In the genomic region with DNA sequence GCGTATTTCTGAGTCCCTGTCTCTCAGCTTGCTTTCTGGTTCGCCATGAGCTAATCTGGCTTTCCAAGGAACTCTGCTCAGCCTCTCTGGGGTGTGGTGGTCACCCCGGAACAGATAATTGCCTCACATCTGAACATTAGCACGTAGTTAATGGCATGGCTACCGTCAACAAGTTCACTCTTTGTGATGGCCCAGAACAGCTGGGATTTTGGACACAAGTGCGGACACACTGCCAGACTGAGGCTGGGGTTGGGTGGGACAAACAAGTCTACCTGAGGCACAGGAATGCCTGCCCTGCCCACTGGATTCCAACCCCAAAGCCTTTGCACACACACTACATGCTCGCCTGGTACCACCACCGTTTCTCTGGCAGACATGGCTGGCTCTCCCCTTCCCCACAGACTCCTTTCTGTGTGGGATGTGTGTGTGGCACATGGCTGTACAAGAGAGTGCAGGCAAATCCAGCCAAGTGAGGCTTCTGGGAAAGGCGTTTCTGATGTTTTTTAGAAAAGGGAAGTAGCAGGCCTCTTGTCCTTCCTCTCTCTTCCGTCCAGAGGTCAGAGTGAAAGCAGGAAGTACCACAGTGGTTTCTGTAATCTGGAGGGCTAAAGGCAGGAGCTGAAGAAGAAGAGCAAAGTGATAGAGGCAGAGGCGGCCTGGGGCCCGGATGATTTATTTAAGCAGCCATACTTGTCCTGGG, we compare ENCODE assay signal across 15 mouse cellular contexts.
DNase-seq lines count a peak whose midpoint lies in the region; ATAC-seq and TF ChIP-seq lines count a peak whose summit lies in the region.
"Had no signal": no experiment of that assay in that cellular context is flagged by ENCODE, and none has a peak within 500 bp of the region (broad histone marks: within the 10 kb centered on the region; RNA-seq: fewer than 3 reads in every experiment).

No protein-coding gene starts in this region.

- WGBS in lung, embryonic 14.5 days: 66% methylated on average over 12 of the region's 12 CpGs
- 83% methylated on average over 12 of the region's 12 CpGs for WGBS in limb, embryonic 10.5 days

- no peak overlapping the region for H3K9ac ChIP-seq in lung, embryonic 14.5 days
- H3K9ac ChIP-seq: kidney, embryonic 15.5 days had no signal

- H3K27ac ChIP-seq in lung, embryonic 14.5 days (ENCODE audit: low read depth): no peak overlapping the region
- H3K27ac ChIP-seq in limb, embryonic 10.5 days: 0 out of 2 replicates have a peak overlapping the region, but pooled peaks have one; percentile 46

- no peak overlapping the region for H3K4me3 ChIP-seq in lung, embryonic 14.5 days (ENCODE audit: low read depth, low read length)
- H3K4me3 ChIP-seq in limb, embryonic 10.5 days: no peak overlapping the region
- H3K4me3 ChIP-seq: kidney, embryonic 15.5 days had no signal

- no peak for TF ChIP-seq CTCF in lung, embryonic 14.5 days (IDR thresholded peaks at IDR 0.05; ENCODE audit: low read depth)

- no peak for ATAC-seq in lung, embryonic 14.5 days (ENCODE audit: insufficient read depth)

- H3K4me2 ChIP-seq in lung, embryonic 14.5 days: no peak overlapping the region
- H3K4me2 ChIP-seq: kidney, embryonic 15.5 days had no signal

- H3K27me3 ChIP-seq in lung, embryonic 14.5 days (ENCODE audit: insufficient read depth, low read length): no peaks in the 10 kb centered on the region
- peaks cover 9% of the 10 kb centered on the region; the same call in 1 of the 2 replicates for H3K27me3 ChIP-seq in limb, embryonic 10.5 days (ENCODE audit: low read depth, poor library complexity, severe bottlenecking)
- H3K27me3 ChIP-seq: kidney, embryonic 15.5 days; Patski had no signal

- H3K9me3 ChIP-seq in lung, embryonic 14.5 days (ENCODE audit: low read depth, low read length): no peaks in the 10 kb centered on the region
- H3K9me3 ChIP-seq in limb, embryonic 10.5 days (replicated peaks): no peaks in the 10 kb centered on the region
- H3K9me3 ChIP-seq: kidney, embryonic 15.5 days had no signal

- no peaks in the 10 kb centered on the region for H3K36me3 ChIP-seq in lung, embryonic 14.5 days (ENCODE audit: insufficient read depth)
- no peaks in the 10 kb centered on the region for H3K36me3 ChIP-seq in limb, embryonic 10.5 days
- H3K36me3 ChIP-seq: kidney, embryonic 15.5 days had no signal

- no peaks in the 10 kb centered on the region for H3K4me1 ChIP-seq in lung, embryonic 14.5 days (ENCODE audit: insufficient read depth)
- peaks cover 17% of the 10 kb centered on the region for H3K4me1 ChIP-seq in limb, embryonic 10.5 days

- DNase-seq in lung, embryonic 14.5 days: peak; percentile 22
- no peak for DNase-seq in lung, postnatal 10 days
- peak; percentile 80 for DNase-seq in MEL-GATA-1-ER (ENCODE audit: extremely low read depth, low read depth)
- DNase-seq in limb, embryonic 10.5 days (ENCODE audit: low spot score): no peak
- DNase-seq in skeletal muscle tissue, adult 2 months (ENCODE audit: low read depth, low spot score): peak; percentile 40
- no peak for DNase-seq in embryo, embryonic 9.5 days (ENCODE audit: extremely low spot score)
- no peak for DNase-seq in urinary bladder, adult 2 months (ENCODE audit: low spot score)
- no peak for DNase-seq in left cerebral cortex, adult 8-10 months (ENCODE audit: low spot score in 2 of 2)
- DNase-seq: adrenal gland, postnatal 25 days; cerebellum, postnatal 25 days; gastrocnemius, postnatal 10 days; heart, postnatal 4 days; thymus, adult 18-20 months had no signal

Comparison
In these comparisons a context has a peak if more than half of its experiments do, and no peak if none do; other contexts are left out.
1. DNase-seq: peak in lung, embryonic 14.5 days (single experiment), MEL-GATA-1-ER (single experiment) and skeletal muscle tissue, adult 2 months (single experiment); none in lung, postnatal 10 days (single experiment), limb, embryonic 10.5 days (single experiment), embryo, embryonic 9.5 days (single experiment), urinary bladder, adult 2 months (single experiment) and left cerebral cortex, adult 8-10 months (0 of 2).